Mouse (Mus musculus): Measurements from ENCODE around the gene Ip6k1. TPM values are rescaled to one million over a fixed set of nuclear protein-coding genes. Genes with fewer than 3 reads are reported as not detected.

Gene Ip6k1
- polyA plus RNA-seq (2016; fragmentation: Nextera tagmentation; extraction: Ambion mirVana): 50.2 and 52.4 TPM in 2 replicates

GRCm38 (mm10) chr9:108001922-108002770 is at the start of gene Ip6k1:
Gene Ip6k1, plus strand, starts transcription at chr9:108002501.
- H3K4me2 ChIP-seq: peak within 1 kb of the TSS; percentile 83
- 0 out of 2 replicates have a peak, but pooled peaks cover 3% of the 10 kb centered on the region for H3K27me3 ChIP-seq (replicated peaks)
- H3K4me1 ChIP-seq (replicated peaks): peaks cover 25% of the 10 kb centered on the region
- WGBS: under 1% methylated on average over 51 of the region's 51 CpGs
- peak within 1 kb of the TSS; percentile 98 for H3K9ac ChIP-seq
- peak within 1 kb of the TSS; percentile 97 for H3K27ac ChIP-seq (ENCODE audit: poor library complexity, severe bottlenecking)
- peak; percentile 98 for ATAC-seq (ENCODE audit: insufficient number of reproducible peaks, low FRiP score)
- H3K4me3 ChIP-seq: peak within 1 kb of the TSS; percentile 97
- 0 out of 2 replicates have a peak, but pooled peaks cover 3% of the 10 kb centered on the region for H3K36me3 ChIP-seq
- H3K9me3 ChIP-seq (replicated peaks): no peaks in the 10 kb centered on the region

- H3K4me3 ChIP-seq: no peak overlapping the region
- no peak for ATAC-seq (ENCODE audit: insufficient number of reproducible peaks, low FRiP score)
- H3K36me3 ChIP-seq: peaks cover 44% of the 10 kb centered on the region
- no peak overlapping the region for H3K4me2 ChIP-seq
- WGBS: 66% methylated on average over 6 of the region's 6 CpGs
- no peak overlapping the region for H3K27ac ChIP-seq (ENCODE audit: poor library complexity, severe bottlenecking)
- H3K9ac ChIP-seq: no peak overlapping the region
- H3K9me3 ChIP-seq (replicated peaks): no peaks in the 10 kb centered on the region
- no peaks in the 10 kb centered on the region for H3K27me3 ChIP-seq (replicated peaks)
- H3K4me1 ChIP-seq (replicated peaks): peaks cover 17% of the 10 kb centered on the region
These were observed 46.5 kb upstream of the Ip6k1 start for GRCm38 (mm10) chr9:107955613-107956289.

GRCm38 (mm10) chr9:107957141-107957540 is 45.2 kb upstream of the Ip6k1 start:
- H3K27ac ChIP-seq (ENCODE audit: poor library complexity, severe bottlenecking): no peak overlapping the region
- no peak overlapping the region for H3K9ac ChIP-seq
- H3K4me1 ChIP-seq (replicated peaks): peaks cover 14% of the 10 kb centered on the region
- WGBS: 63% methylated on average over 6 of the region's 6 CpGs
- no peak overlapping the region for H3K4me3 ChIP-seq
- H3K9me3 ChIP-seq (replicated peaks): no peaks in the 10 kb centered on the region
- H3K27me3 ChIP-seq (replicated peaks): no peaks in the 10 kb centered on the region
- H3K36me3 ChIP-seq: peaks cover 56% of the 10 kb centered on the region
- ATAC-seq (ENCODE audit: insufficient number of reproducible peaks, low FRiP score): no peak
- H3K4me2 ChIP-seq: no peak overlapping the region

GRCm38 (mm10) chr9:107959896-107960295 is 42.4 kb upstream of the Ip6k1 start:
- Histone ChIP-seq H3K4me3 (no peak overlapping the region), H3K27ac (ENCODE audit: poor library complexity, severe bottlenecking) (no peak overlapping the region), H3K9me3 (replicated peaks) (no peaks in the 10 kb centered on the region), H3K36me3 (peaks cover 65% of the 10 kb centered on the region), H3K4me2 (no peak overlapping the region), H3K9ac (no peak overlapping the region), H3K4me1 (replicated peaks) (peaks cover 23% of the 10 kb centered on the region), H3K27me3 (replicated peaks) (no peaks in the 10 kb centered on the region)
- no peak for ATAC-seq (ENCODE audit: insufficient number of reproducible peaks, low FRiP score)
- 73% methylated on average over 6 of the region's 6 CpGs for WGBS

- H3K4me2 ChIP-seq: no peak overlapping the region
- no peak for ATAC-seq (ENCODE audit: insufficient number of reproducible peaks, low FRiP score)
- no peak overlapping the region for H3K9ac ChIP-seq
- H3K27me3 ChIP-seq (replicated peaks): no peaks in the 10 kb centered on the region
- peaks cover 17% of the 10 kb centered on the region for H3K4me1 ChIP-seq (replicated peaks)
- 70% methylated on average over 4 of the region's 4 CpGs for WGBS
- peaks cover 64% of the 10 kb centered on the region for H3K36me3 ChIP-seq
- H3K9me3 ChIP-seq (replicated peaks): no peaks in the 10 kb centered on the region
- no peak overlapping the region for H3K27ac ChIP-seq (ENCODE audit: poor library complexity, severe bottlenecking)
- H3K4me3 ChIP-seq: no peak overlapping the region
These were observed 41.4 kb upstream of the Ip6k1 start for GRCm38 (mm10) chr9:107960928-107961327.

GRCm38 (mm10) chr9:107961351-107961762 is 40.9 kb upstream of the Ip6k1 start:
- Histone ChIP-seq H3K36me3 (peaks cover 63% of the 10 kb centered on the region), H3K4me1 (replicated peaks) (peaks cover 16% of the 10 kb centered on the region), H3K27me3 (replicated peaks) (no peaks in the 10 kb centered on the region), H3K9ac (no peak overlapping the region), H3K9me3 (replicated peaks) (no peaks in the 10 kb centered on the region), H3K4me2 (no peak overlapping the region), H3K27ac (ENCODE audit: poor library complexity, severe bottlenecking) (no peak overlapping the region), H3K4me3 (no peak overlapping the region)
- ATAC-seq (ENCODE audit: insufficient number of reproducible peaks, low FRiP score): no peak
- WGBS: 88% methylated on average over 10 of the region's 10 CpGs

- Histone ChIP-seq H3K9me3 (replicated peaks) (no peaks in the 10 kb centered on the region), H3K9ac (0 out of 2 replicates have a peak overlapping the region, but pooled peaks have one; percentile 36), H3K4me2 (no peak overlapping the region), H3K27ac (ENCODE audit: poor library complexity, severe bottlenecking) (no peak overlapping the region), H3K4me3 (no peak overlapping the region), H3K36me3 (peaks cover 58% of the 10 kb centered on the region), H3K4me1 (replicated peaks) (peaks cover 16% of the 10 kb centered on the region), H3K27me3 (replicated peaks) (no peaks in the 10 kb centered on the region)
- 58% methylated on average over 5 of the region's 5 CpGs for WGBS
- peak; percentile 19; the same call in 1 of the 2 replicates for ATAC-seq (ENCODE audit: insufficient number of reproducible peaks, low FRiP score)
These were observed 40.4 kb upstream of the Ip6k1 start for GRCm38 (mm10) chr9:107961881-107962280.

GRCm38 (mm10) chr9:107962916-107963315 is 39.4 kb upstream of the Ip6k1 start:
- 90% methylated on average over 9 of the region's 9 CpGs for WGBS
- Histone ChIP-seq H3K27ac (ENCODE audit: poor library complexity, severe bottlenecking) (no peak overlapping the region), H3K4me3 (no peak overlapping the region), H3K9me3 (replicated peaks) (no peaks in the 10 kb centered on the region), H3K4me1 (replicated peaks) (peaks cover 16% of the 10 kb centered on the region), H3K27me3 (replicated peaks) (no peaks in the 10 kb centered on the region), H3K4me2 (no peak overlapping the region), H3K9ac (no peak overlapping the region), H3K36me3 (peaks cover 48% of the 10 kb centered on the region)
- ATAC-seq (ENCODE audit: insufficient number of reproducible peaks, low FRiP score): no peak

GRCm38 (mm10) chr9:107963700-107964099 is 38.6 kb upstream of the Ip6k1 start:
- ATAC-seq (ENCODE audit: insufficient number of reproducible peaks, low FRiP score): peak; percentile 63
- peaks cover 16% of the 10 kb centered on the region for H3K4me1 ChIP-seq (replicated peaks)
- no peaks in the 10 kb centered on the region for H3K27me3 ChIP-seq (replicated peaks)
- H3K4me2 ChIP-seq: peak overlapping the region; percentile 33; the same call in 1 of the 2 replicates
- WGBS: 16% methylated on average over 5 of the region's 5 CpGs
- no peaks in the 10 kb centered on the region for H3K9me3 ChIP-seq (replicated peaks)
- peak overlapping the region; percentile 28; the same call in 1 of the 2 replicates for H3K9ac ChIP-seq
- peaks cover 47% of the 10 kb centered on the region for H3K36me3 ChIP-seq
- H3K27ac ChIP-seq (ENCODE audit: poor library complexity, severe bottlenecking): peak overlapping the region; percentile 81
- no peak overlapping the region for H3K4me3 ChIP-seq

- Histone ChIP-seq H3K9me3 (replicated peaks) (no peaks in the 10 kb centered on the region), H3K27ac (ENCODE audit: poor library complexity, severe bottlenecking) (0 out of 2 replicates have a peak overlapping the region, but pooled peaks have one; percentile 0), H3K9ac (no peak overlapping the region), H3K4me2 (no peak overlapping the region), H3K4me3 (no peak overlapping the region), H3K27me3 (replicated peaks) (no peaks in the 10 kb centered on the region), H3K36me3 (peaks cover 46% of the 10 kb centered on the region), H3K4me1 (replicated peaks) (peaks cover 16% of the 10 kb centered on the region)
- 87% methylated on average over 9 of the region's 9 CpGs for WGBS
- ATAC-seq (ENCODE audit: insufficient number of reproducible peaks, low FRiP score): no peak
These were observed 37.6 kb upstream of the Ip6k1 start for GRCm38 (mm10) chr9:107964681-107965080.

GRCm38 (mm10) chr9:107966676-107967075 is 35.6 kb upstream of the Ip6k1 start:
- Histone ChIP-seq H3K4me1 (replicated peaks) (peaks cover 23% of the 10 kb centered on the region), H3K36me3 (peaks cover 39% of the 10 kb centered on the region), H3K27ac (ENCODE audit: poor library complexity, severe bottlenecking) (no peak overlapping the region), H3K4me3 (no peak overlapping the region), H3K4me2 (no peak overlapping the region), H3K27me3 (replicated peaks) (no peaks in the 10 kb centered on the region), H3K9me3 (replicated peaks) (no peaks in the 10 kb centered on the region), H3K9ac (no peak overlapping the region)
- 82% methylated on average over 10 of the region's 10 CpGs for WGBS
- no peak for ATAC-seq (ENCODE audit: insufficient number of reproducible peaks, low FRiP score)

Data from heart, embryonic 12.5 days (tissue).